Mouse (Mus musculus) lung, adult 2 months (tissue): ENCODE data around the gene Clec16a.

Experiments
- CTCF ChIP-seq: fragments of 200-500 bp; IDR thresholded peaks from 2 replicates; pipeline ENCODE4 v1.5.1; 2011; ENCODE audit warnings: mild to moderate bottlenecking, low read length, control low read depth; ENCODE audit not compliant: insufficient read depth
- POLR2A ChIP-seq: fragments of 200-500 bp; IDR thresholded peaks from 2 replicates; pipeline ENCODE4 v1.6.1; 2011; ENCODE audit warnings: low read depth, mild to moderate bottlenecking, control low read depth, low read length, borderline replicate concordance; ENCODE audit errors: extremely low read depth

- peak; percentile 80 for TF ChIP-seq CTCF
- no peak for TF ChIP-seq POLR2A
These were observed 22.3 kb upstream of the Clec16a start for GRCm38 (mm10) chr16:10522811-10523210.
